Mouse (Mus musculus) ES-Bruce4 (cell line): ENCODE measurements around the gene Gje1.

Experiments used
- CTCF ChIP-seq: IDR thresholded peaks from one replicate; pipeline ENCODE4 v1.8.1; 2011; ENCODE audit warnings: low read depth, low read length
- POLR2A ChIP-seq: IDR thresholded peaks from one replicate; pipeline ENCODE4 v1.8.1; 2011; ENCODE audit warnings: low read length; ENCODE audit not compliant: insufficient read depth

GRCm38 (mm10) chr10:14705072-14706066 lies 12.6 kb downstream of the Gje1 start, which contains the start of the genes Vta1 and Nmbr:
- TF ChIP-seq POLR2A: no peak
- peak; percentile 68 for TF ChIP-seq CTCF
